Mouse (Mus musculus) left cerebral cortex, adult 9 months (tissue): ENCODE data around the gene Ears2.

ENCODE experiments used
- DNase-seq, 2 experiments: peaks; one replicate each; pipeline ENCODE4 v3.0.0; 2022; ENCODE audit warnings: low spot score in 2 of 2

The Ears2 gene

GRCm38 (mm10) chr7:122045181-122045634 is 21.9 kb downstream of the Ears2 start:
- DNase-seq = peak; percentile 32 to 36

GRCm38 (mm10) chr7:122044106-122044505 is 23.0 kb downstream of the Ears2 start:
- no peak for DNase-seq

- no peak for DNase-seq
These were observed 32.7 kb downstream of the Ears2 start for GRCm38 (mm10) chr7:122034348-122034747.

- DNase-seq = no peak
These were observed 33.7 kb downstream of the Ears2 start for GRCm38 (mm10) chr7:122033371-122033770.

- DNase-seq = no peak
These were observed 44.9 kb downstream of the Ears2 start for GRCm38 (mm10) chr7:122022131-122022530.

GRCm38 (mm10) chr7:122020667-122021354 is 46.3 kb downstream of the Ears2 start, which contains the start of gene Gga2:
Gene Gga2, minus strand, starts transcription at chr7:122021222.
- DNase-seq = peak; percentile 65 to 82

GRCm38 (mm10) chr7:122020273-122020666 is 46.8 kb downstream of the Ears2 start:
- peak in 1 of 2 experiments; percentile 20 for DNase-seq

- peak; percentile 44 to 72 for DNase-seq
These were observed 48.1 kb downstream of the Ears2 start for GRCm38 (mm10) chr7:122018978-122019377.

GRCm38 (mm10) chr7:122018247-122018646 is 48.8 kb downstream of the Ears2 start:
- no peak for DNase-seq

- no peak for DNase-seq
These were observed 51.3 kb downstream of the Ears2 start for GRCm38 (mm10) chr7:122015734-122016133.

GRCm38 (mm10) chr7:122015105-122015504 is 52.0 kb downstream of the Ears2 start:
- no peak for DNase-seq

GRCm38 (mm10) chr7:122012949-122013348 is 54.1 kb downstream of the Ears2 start:
- no peak for DNase-seq

- no peak for DNase-seq
These were observed 54.7 kb downstream of the Ears2 start for GRCm38 (mm10) chr7:122012370-122012769.

- DNase-seq = no peak
These were observed 66.7 kb downstream of the Ears2 start for GRCm38 (mm10) chr7:122000396-122000795.

GRCm38 (mm10) chr7:121995961-121996360 is 71.1 kb downstream of the Ears2 start:
- DNase-seq = no peak
